Mouse (Mus musculus) embryo, embryonic 10.5 days (tissue): ENCODE measurements around the gene Cend1.

Experiments used
- DNase-seq: peaks from one replicate; pipeline ENCODE4 v3.0.0-alpha.2; 2015; ENCODE audit warnings: low spot score

The Cend1 gene

DNA sequence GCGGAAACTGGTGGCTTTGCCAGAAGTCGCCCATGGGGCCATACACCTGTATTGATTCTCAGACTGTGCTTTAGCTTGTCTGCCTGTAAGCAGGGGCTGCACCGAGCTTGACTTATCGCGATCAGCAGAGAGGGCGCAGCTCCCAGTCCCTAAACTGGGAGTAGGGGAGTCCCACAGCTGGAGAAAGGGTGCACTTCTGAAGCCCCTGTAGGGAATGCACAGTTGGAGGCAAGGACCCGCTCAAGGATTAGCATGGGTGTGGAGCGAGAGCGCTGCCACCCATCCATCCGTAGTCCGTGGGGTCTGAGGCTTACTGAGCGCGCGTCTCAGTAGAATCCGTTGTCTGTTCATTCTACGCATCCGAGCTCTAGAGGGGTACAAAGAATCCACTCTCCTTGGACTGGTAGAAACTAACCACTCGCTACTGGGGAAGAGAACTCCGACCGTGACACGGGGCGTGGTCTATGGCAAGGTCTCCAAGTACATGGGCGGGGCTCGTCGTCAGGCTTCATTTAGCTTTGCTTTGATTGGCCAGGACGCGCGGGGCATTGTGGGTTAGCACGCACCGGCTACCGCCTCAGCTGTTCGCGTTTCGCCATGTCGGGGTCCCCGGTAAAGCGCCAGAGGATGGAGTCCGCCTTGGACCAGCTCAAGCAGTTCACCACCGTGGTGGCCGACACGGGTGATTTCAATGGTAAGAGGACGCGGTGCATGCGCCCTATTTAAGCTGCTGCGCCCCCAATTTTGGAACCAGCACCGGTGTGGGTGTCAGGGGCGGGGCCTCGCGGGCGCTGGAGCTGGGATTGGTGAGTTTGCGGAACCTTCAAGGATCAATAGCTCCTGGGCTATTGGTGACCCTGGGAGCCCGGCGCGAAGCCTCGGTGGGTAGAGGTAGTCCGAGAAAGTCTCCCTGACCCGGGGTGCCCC lies 37.4 kb downstream of the Cend1 start, which contains the start of gene Taldo1:
Gene Taldo1, plus strand, starts transcription at position 575 of the 927 bp plus-strand sequence.
- DNase-seq = peak; percentile 100

DNA sequence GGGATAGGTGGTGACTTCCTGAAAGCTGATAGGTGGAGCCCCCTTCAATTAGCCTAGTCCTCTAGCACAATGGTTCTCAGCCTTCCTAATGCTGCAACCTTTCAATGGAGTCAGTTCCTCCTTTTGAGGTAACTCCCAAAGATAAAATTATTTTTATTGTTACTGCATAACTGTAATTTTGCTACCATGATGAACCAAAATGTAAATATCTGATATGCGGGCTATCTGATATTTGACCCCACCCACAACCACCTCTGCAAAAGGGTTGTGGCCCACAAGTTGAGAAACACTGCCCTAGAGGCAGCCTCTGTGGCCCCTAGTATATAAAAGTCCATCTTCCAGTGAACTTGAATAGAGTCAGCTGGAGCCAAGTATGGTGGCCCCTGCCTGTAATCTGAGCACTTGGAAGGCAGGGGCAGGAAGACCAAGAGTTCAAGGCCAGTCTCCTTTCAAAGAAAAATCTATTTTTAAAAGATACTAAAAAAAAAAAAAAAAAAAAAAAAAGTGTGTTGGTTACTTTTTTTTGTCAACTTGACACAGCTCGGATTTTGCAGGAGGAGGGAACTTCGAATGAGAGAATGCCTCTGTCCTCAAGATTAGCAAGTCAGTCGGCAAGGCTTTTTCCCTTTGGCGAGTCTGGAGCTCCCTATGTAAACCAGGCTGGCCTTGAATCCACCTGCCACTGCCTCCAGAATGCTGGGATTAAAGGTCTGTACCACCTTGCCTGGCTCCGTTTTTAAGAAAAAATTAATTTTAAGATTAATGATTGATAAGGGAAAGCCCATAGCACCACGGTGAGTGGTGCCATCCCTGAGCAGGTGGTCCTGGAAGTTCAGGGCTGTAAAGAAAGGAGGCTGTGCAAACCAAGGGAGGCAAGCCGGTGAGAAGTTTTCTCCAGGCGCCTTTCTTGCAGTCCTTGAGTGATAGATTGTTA lies 38.7 kb downstream of the Cend1 start:
- no peak for DNase-seq

DNA sequence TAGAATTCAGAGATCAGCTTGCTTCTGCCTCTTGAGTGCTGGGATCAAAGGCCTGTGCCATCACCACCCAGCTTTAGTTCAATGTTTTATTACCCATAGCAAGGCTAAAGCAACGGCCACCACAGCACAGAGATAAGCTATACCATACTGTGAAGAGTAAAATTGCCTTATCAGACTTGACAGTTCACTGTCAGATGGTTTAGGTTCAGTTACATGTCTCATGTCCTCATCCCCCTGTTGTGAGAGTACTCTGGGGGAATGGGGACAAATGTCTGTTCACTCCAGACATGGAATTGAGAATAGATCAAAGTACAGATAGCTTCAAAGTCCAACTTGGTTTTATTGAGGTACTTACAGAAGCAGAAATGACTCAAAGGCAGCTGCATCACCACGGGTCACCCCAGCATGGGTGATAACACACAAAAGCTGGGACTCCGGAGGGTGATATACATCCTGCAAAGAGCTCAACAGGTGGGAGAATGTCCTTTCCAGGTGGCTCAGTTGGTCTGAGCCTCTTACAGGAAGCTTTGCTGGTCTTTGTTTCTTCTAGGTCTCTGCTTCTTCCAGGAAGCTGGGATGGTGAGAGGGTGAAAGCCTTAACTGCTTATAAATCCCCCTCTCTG lies 40.7 kb downstream of the Cend1 start:
- no peak for DNase-seq

GRCm38 (mm10) chr7:141387807-141388486 lies 41.3 kb downstream of the Cend1 start:
- DNase-seq = no peak

GRCm38 (mm10) chr7:141381068-141381835 lies 48.0 kb downstream of the Cend1 start:
- DNase-seq = no peak

GRCm38 (mm10) chr7:141379584-141379983 lies 49.7 kb downstream of the Cend1 start:
- DNase-seq = no peak
